Mouse (Mus musculus) ES-E14 (cell line): ENCODE results near the gene Nkiras2.

Experiments used
- CHD2 ChIP-seq: IDR thresholded peaks from 2 replicates; pipeline ENCODE4 v1.6.1; 2014; ENCODE audit warnings: mild to moderate bottlenecking, low read depth, low read length, inconsistent platforms
- HCFC1 ChIP-seq: IDR thresholded peaks from 2 replicates; pipeline ENCODE4 v1.6.1; 2012; ENCODE audit warnings: low read length, inconsistent platforms, borderline replicate concordance; ENCODE audit not compliant: insufficient read depth
- MAFK ChIP-seq: IDR thresholded peaks from 2 replicates; pipeline ENCODE4 v1.6.1; 2014; ENCODE audit warnings: mild to moderate bottlenecking, low read depth, low read length, inconsistent platforms; ENCODE audit not compliant: insufficient read depth
- ZC3H11A ChIP-seq: IDR thresholded peaks from 2 replicates; pipeline ENCODE4 v1.6.1; 2012; ENCODE audit warnings: low read depth, mild to moderate bottlenecking, inconsistent platforms, low read length, borderline replicate concordance
- ZNF384 ChIP-seq: IDR thresholded peaks from 2 replicates; pipeline ENCODE4 v1.6.1; 2012; ENCODE audit warnings: low read depth, low read length, inconsistent platforms

DNA sequence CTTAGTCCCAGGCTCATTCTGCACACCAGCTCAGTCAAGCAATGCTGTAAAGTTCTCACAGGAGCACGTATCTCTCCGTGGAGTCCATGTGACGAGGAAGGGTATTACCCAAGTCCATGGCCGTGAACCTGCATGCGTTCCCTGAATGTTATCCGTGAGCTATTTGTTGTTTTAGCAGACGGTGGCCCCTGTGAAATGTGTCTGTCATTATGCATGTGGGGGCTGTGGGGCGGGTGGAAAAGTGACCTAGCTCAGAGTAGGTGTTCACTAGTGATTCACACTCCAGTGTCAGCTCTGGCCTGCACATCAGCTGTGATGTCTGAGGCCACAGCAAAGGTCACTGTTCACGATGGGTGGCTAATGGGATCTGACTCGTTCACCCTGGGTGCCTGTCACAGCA is 40.8 kb downstream of the Nkiras2 start:
- TF ChIP-seq HCFC1 (no peak), ZC3H11A (no peak), CHD2 (no peak), ZNF384 (no peak), MAFK (no peak)
